Mouse (Mus musculus) testis, adult 2 months (tissue): ENCODE measurements around the gene Gabra1.

Experiments used
- CTCF ChIP-seq: fragments of 200-500 bp; IDR thresholded peaks from 2 replicates; pipeline ENCODE4 v1.5.1; 2012; ENCODE audit warnings: low read depth, mild to moderate bottlenecking, inconsistent platforms, low read length, moderate library complexity; ENCODE audit not compliant: control insufficient read depth, insufficient read depth, insufficient replicate concordance
- POLR2A ChIP-seq: fragments of 200-500 bp; IDR thresholded peaks from 2 replicates; pipeline ENCODE4 v1.6.1; 2012; ENCODE audit warnings: low read depth, mild to moderate bottlenecking, inconsistent platforms, low read length, moderate library complexity; ENCODE audit not compliant: control insufficient read depth

- TF ChIP-seq CTCF (no peak), POLR2A (no peak)
Measured at GRCm38 (mm10) chr11:42181426-42181825, 1.3 kb downstream of the Gabra1 start.
